Mouse (Mus musculus) c-Kit-positive CD71-positive TER-119-negative erythroid progenitor cells, embryonic 14.5 days (primary cell): ENCODE measurements around the gene Vps51.
"Not testable (repeated sequence)": the region's sequence is repeated elsewhere in the genome, so short reads cannot be mapped to it uniquely, and the experiment has no call there.

Experiments
- DNase-seq: peaks from one replicate; pipeline ENCODE4 v3.0.0-alpha.2; 2013; ENCODE audit warnings: low read depth

The Vps51 gene

DNA sequence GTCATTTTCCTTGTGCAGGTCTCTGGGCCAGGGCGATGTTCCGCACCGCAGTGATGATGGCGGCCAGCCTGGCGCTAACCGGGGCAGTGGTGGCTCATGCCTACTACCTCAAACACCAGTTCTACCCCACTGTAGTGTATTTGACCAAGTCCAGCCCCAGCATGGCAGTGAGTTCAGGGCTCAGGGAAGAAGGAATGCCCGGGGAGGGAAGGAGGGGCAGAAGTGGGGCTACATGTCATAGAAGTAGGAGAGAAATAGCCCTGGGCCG is 29.2 kb downstream of the Vps51 start:
- DNase-seq = no peak

DNA sequence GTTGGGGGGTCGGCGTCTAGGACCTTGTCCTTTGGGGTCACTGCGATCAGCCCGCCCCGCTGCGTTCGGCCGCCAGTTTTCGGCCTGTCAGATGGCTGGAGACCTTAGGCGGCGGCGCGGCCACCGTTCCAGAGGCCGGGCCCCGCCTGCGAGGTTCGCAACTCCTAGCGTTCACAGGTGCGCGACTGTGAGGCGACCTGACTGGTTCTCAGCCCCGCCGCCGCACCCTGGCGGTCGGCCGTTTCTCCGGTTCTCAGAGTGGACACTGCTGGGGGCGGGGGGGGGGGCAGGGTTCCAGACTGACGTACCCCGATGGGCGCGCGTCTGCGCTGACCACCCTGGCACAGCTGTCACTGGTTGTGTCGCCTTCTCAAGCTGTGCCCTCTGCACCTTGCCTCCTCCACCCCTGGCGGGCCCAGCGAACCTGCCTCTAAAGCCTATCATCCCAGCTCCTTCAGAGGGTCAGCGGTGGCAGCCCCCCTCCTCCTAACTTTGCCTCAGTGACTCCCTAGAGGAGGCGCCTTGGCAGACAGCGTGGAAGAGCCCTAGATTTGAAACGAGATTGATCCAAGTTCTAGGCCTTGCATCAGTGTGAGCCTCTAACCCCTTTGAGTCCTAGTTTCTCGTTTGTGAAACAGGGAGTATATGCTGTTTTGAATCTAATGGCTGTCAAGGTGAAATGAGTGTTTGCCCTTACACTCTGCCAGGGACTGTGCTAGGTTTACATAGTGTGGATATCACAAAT is 29.7 kb downstream of the Vps51 start:
- no peak for DNase-seq

DNA sequence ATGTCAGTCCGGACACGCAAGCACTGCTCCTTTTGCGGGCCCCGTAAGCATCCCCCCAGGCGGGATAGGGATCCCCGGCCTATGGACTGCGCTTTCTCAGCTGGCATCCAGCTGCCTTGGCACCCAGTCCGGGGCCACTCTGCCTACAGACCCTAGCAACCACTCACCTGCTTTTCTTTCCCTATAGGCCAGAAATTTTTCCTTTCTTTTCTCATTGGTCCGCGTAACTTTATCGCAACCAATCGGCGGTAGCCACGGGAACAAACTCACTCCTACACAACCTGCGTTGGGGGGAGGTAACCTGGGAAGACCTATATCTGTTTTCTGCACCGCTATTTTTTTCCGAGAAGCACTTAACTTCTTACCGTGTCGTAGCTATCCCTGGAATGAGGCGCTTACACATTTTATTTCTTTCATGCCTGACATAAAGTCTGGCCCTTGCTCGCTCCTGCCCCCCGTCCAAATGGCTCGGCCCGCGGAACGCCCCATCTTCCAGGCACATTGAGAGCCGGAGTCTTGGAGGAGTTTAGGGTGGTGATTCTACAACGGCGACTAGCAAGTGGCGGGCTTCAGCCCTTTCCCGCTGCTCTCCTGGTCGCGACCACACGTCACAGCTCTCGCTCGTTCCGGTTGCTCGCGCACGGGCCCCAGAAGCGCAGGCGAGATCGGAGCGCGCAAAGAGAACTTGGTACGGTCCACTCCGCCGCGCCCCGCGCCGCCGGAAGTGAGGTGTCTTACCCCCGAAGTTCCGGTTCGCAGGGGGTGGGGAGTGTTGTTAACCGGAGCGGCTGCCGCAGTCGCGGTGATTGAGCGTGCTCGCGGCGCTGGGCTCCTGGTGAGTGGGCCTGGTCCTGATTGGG is 30.5 kb downstream of the Vps51 start, which contains the start of gene Syvn1:
TSS of gene Syvn1 (plus strand) at position 283 of the 860 bp plus-strand sequence.
- peak; percentile 94 for DNase-seq

DNA sequence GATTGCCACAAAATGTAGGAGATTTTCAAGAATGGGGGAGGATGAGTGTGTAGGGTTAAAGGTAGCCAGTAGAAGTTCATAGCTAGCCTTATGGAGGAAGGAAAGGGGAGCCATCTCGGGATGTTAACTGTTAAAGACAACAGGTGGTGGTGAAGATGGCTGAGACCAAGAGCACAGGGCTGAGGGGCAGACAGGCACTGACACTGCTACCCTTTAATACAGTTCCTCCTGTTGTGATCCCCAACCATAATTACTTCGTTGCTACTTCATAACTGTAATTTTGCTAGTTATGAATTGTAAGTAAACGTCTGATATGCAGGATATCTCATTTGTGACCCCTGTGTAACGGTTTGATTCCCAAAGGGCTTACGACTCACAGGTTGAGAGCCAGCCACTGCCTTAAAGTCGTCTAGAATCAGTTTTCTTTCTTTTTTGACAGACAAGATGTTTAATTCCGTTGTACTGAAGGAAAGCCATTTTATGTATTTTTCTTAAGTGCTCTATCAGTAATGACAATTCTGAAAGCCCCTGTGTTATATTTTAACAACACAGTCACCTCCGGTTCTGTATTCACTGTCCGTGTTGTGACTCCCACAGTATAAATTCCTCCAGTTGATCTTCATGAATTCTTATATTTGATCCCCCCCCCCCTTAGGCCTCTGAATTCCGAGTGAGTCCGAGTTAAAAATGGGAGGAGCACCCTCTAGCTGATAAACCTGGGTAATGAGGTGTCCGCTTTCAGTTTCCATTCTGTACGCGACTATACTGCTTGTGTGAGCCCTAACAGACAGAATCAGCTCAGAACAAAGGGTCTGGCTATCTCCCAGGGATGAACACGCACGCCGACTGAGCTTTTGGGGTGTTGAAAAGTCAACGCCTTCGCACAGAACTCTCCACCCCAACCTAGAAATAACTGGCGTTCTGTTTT is 31.4 kb downstream of the Vps51 start:
- DNase-seq = no peak

DNA sequence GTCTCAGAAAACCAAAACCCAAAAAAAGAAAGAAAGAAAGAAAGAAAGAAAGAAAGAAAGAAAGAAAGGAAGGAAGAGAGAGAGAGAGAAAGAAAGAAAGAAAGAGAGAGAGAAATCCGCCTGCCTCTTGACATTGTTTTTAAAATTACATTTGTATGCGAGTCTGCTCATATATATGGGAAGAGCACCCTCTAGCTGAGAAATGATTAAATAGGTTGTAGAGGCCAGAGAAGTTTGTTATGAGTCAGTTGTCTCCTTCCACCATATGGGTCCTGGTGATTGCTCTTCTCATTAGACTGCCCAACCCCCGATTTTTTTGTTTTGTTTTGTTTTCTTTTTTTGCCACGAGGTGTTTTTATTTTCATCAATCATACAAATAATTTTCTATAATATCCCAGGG is 32.9 kb downstream of the Vps51 start:
- DNase-seq = not testable (repeated sequence)

DNA sequence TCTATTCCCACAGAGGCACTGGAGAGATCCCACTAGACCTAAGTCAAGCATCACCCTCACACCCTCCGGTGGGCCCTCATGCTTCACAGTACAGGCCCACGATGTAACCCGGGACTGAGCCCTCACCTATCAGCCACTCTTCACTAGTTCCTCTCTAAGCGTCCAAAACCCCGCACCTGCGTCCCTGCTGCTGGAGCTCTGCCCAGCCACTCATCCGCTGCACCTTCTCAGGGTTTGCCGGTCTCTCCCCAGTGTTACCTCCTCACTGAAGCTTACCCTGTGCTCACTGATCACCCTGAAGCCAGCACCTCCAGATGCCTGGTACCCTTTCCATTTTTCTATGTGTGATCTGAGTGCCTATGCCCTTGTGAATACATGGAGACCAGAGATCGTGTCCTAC is 34.7 kb downstream of the Vps51 start:
- no peak for DNase-seq

DNA sequence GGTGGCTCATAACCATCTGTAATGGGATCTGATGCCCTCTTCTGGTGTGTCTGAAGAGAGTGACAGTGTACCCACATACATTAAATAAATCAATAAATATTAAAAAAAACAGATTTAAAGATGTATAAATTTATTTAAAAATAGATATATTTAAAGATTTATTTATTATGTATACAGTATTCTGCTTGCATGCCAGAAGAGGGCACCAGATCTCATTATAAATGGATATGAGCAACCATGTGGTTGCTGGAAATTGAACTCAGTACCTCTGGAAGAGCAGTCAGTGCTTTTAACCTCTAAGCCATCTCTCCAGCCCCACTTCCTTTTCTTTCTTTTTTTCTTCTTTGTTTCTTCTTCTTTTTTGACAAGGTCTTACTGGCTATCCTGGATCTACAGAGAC is 37.0 kb downstream of the Vps51 start:
- no peak for DNase-seq

DNA sequence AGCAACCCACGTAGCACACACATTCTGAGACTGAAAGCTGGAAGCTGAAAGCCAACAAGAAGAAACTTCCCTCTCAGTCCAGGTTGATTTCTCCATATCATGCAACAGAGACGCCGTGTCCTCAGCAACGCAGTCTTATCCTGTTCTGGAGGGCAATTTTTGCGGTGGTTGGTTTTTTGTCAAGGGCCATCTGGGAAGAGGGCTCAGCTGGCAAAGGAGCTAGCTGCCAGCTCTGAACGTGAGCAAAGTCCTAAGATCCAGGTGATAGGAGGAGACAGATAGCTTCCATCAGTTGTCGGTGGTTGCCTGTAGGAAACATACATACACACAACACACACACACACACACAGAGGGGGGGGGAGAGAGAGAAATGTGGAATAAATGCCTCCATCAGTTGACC is 38.7 kb downstream of the Vps51 start:
- no peak for DNase-seq

DNA sequence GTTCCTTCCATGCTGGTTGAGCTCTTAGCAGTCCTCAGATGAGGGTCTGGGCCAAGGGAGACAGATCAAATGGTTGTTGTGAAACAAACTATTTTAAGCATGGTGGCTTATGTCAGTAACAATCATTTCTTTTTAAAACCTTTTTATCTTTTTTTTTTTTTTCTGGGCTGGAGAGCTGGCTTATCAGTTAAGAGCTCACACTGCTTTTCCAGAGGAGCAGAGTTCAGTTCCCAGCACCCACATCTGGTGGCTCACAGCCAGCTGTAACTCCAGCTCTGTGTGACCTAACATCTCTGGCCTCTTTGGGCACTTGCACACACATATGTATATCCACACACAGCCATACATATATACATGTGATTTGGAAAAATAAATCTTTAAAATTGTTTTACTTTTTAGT is 39.3 kb downstream of the Vps51 start:
- no peak for DNase-seq

DNA sequence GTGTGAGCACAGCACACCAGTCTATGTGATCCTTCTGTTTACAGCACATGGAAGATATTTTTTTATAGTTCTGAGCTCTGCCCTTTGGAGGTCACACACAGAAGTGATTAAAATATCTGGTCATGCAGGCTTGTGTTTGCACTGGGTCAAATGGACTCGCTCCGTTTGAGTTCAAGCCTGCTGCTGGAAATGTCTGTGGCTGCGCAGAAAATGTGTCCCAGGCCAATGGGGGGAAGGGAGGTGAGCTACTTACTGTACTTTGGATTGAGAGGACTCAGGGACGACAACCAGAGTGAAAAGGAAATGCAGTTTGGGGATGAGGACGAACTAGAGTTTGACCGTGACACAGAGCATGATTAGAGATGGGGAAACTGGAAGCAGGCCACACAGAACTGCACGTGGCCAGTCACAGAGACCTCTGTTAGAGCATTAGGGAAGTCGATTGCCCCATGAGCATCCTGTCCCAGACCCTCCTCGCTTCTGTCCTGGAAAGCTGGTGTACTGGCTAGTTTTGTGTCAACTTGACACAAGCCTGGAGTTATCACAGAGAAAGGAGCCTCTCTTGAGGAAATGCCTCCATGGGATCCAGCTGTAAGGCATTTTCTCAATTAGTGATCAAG is 41.0 kb downstream of the Vps51 start:
- no peak for DNase-seq

DNA sequence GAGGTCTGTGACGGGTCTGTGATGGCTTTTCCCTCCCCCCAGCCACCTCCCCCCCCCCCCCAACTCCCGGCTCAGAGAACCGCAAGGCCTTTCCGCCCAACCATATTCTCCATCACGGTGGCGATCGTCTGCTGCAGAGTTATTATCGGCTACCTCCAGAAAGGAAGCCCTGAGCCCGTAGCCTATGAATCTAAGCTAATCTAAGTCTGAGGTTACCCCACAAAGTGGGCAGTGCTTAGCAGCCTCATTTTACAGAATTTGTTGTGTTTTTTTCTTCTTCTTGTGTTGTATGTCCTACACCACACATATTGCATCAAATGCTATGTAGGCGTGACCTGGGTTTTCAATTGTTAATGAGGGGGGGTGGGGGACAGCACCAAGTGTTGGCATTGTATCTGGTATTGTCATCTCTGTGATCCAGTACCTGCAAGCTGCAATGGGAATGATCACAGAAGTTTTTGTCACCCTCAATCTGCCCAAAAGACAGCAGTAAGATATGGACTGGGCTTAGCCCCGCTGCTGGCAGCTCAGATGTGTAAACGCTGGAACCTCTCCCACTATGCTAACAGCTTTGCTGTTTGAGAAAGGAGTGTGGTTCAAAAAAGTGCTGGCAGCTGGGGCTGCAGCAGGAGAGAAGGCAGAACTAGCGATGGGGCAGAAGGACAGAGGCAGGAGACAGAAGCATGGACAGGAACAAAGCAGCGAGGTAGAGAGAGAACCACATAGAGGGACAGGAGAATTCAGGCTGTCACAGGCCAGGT is 46.3 kb downstream of the Vps51 start:
- DNase-seq = no peak

DNA sequence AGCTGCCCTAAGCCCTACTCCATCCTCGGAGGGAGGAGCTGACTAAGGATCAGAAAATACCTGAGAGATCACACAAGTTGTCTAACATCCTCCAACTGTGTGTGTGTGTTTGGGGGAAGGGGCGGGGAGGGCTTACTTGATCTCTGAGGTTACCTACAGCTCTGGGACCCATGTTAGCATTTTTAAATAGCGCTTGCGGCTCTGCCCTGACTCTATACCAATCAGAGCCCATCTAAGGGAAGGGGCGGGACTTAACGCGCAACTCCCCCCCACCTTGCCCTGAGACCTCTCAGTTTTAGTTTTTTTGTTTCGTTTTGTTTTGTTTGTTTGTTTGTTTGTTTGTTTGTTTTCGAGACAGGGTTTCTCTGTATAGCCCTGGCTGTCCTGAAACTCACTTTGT is 47.6 kb downstream of the Vps51 start:
- DNase-seq = no peak

DNA sequence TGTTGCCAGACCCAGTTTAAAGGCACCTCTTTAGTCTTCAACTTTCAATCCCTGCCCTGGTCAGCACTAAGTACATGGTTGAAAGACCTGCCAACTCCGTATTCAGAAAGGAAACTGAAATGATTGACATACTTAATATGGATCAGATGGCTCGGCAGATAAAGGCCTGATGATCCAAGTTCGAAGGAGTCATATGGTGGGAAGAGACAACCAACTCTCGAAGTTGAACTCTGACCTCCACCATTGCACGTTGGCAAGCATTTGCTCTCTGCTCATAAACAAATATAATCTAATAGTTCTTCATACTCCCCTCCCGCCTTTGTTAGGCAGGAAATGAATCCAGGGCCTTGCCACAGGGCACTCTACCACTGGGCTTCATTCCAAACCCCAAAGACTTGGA is 48.0 kb downstream of the Vps51 start:
- no peak for DNase-seq

DNA sequence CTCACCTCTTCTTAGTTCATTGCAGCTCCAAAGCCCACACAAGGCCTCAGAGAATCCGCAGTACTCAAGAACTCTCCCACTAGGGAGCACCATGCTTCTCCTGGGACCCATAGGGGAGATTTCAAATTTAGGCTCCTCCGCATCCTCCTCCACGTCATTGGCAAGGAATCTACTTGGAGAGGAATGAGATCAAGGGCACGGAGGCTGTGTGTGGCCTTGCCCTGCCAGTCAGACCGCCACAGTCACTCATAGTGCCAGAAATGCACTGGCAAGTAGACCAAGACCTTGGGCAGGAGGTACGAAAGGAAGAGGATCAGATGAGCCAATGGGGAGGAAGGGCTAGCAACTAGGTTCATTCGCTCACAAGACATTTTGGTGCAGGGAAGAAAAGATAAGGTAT is 53.1 kb downstream of the Vps51 start:
- DNase-seq = no peak

DNA sequence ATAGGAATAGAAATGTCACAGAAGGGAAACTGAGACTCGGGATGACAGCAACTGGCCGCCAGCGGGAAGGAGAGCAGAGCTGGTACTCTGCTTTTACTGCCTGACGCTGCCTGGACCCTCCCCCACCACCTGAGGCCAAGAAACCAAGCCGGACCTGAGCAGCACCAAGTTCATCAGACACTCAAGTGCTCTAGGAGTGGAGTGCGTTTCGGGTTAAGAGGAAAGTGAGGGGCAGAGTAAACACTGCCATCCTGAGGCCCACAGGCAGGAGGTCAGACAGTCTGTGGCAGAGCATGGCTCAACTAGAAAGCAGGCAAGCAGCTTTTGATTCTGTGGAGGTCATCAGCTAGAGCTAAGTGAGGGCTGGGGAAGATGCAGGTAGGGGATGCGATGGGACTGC is 54.0 kb downstream of the Vps51 start:
- no peak for DNase-seq

DNA sequence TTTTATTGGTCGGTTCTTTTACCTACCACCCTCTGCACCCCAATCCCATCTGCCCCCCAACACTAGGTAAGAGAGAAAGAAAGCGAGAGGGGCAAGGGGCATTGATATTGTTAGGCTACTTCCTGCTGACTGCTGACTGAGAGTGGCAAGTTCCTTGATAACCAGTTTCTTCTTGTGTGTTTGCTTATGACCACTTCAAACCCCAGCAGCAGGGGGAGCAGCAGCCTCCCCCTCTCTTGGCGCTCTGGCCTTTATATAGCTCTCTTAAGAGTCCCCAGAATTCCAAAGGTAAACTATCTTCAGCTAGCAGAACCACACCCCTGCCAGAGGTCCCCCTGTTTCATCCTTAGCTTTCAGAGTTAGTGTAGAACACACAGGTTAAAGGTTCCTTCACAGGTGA is 56.8 kb downstream of the Vps51 start:
- DNase-seq = no peak

DNA sequence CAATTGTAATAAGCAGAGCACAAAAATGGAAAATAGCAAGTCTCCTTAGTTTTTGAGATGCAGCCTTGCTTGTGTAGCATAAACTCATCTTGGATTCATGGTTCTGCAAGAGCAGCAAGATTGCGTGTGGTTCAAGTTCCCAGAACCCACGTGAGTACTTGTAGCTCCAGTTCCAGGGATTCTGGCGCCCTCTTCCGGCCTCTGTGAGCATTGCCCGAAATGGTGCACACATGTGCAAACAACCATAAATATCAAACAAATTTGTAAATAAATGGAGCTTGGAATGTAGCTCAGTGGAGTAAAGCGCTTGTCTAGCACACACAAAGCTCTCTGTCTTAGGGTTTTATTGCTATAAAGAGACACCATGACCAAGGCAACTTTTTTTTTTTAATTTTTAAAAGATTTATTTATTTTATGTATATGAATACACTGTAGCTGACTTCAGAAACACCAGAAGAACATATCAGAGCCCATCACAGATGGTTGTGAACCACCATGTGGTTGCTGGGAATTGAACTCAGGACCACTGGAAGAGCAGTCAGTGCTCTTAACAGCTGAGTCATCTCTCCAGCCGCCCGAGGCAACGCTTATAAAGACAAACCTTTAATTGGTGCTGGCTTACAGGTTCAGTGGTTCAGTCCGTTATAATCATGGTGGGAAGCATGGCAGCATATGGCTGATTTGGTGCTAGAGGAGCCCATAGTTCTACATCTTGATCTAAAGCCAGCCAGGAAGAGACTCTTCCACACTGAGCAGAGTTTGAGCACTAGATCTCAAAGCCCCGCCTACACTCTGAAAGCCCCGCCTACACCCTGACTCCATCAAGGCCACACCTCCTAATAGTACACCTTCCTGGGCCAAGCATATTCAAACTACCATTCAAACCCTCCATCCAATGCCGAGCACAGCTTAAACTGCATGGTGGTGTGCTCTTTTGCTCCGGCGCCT is 58.6 kb downstream of the Vps51 start:
- peak; percentile 91 for DNase-seq
